Mouse (Mus musculus): ENCODE results near the gene Mt1. TPM values are rescaled to one million over a fixed set of nuclear protein-coding genes. Genes with fewer than 3 reads are reported as not detected.

Mt1 gene
- polyA plus RNA-seq, 1 experiment, result 963 TPM

DNA sequence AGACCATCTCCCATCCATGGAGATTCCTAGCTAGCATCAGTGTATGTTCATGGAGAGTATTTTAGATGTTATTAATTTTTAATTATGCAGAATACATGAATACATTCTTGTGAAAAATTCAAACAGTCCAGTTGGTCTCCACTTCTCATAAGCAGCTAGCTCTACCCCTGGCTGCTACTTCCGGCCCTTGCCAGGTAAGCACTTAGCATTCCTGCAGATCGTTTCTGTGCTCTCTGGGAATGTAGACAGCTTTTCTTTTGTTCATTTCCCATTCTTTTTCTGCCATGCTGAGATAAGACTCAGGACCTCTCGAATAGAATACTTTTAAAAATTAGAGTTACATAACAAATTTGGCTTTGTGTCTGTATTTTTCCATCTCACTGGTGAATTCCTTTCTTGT lies 25.2 kb downstream of the Mt1 start:
- Histone ChIP-seq H3K79me3 (ENCODE audit: low read depth) (no peaks in the 10 kb centered on the region), H3K27me3 (ENCODE audit: control insufficient read depth, insufficient read depth, insufficient read length) (no peaks in the 10 kb centered on the region), H3K4me3 (ENCODE audit: insufficient read depth, poor library complexity, severe bottlenecking) (no peak overlapping the region), H3ac (ENCODE audit: control insufficient read depth, insufficient read length, low read depth) (no peak overlapping the region), H3K79me2 (ENCODE audit: control insufficient read depth, insufficient read depth) (no peaks in the 10 kb centered on the region), H3K36me3 (ENCODE audit: control insufficient read depth, insufficient read depth) (no peaks in the 10 kb centered on the region)
- TF ChIP-seq MAX (IDR thresholded peaks at IDR 0.05), result no peak
- no peak for TF ChIP-seq CEBPB (IDR thresholded peaks at IDR 0.05; ENCODE audit: low read depth)
- TF ChIP-seq USF1 (IDR thresholded peaks at IDR 0.05; ENCODE audit: low read depth), result no peak
- TF ChIP-seq FOSL1 (IDR thresholded peaks at IDR 0.05; ENCODE audit: insufficient read depth, low read length, poor library complexity, severe bottlenecking), result no peak
- no peak for TF ChIP-seq MYOG (IDR thresholded peaks at IDR 0.05; ENCODE audit: control insufficient read depth, extremely low read depth, insufficient read length)
- TF ChIP-seq MYOD1 (IDR thresholded peaks at IDR 0.05; ENCODE audit: control insufficient read depth, insufficient read length, low read depth), result no peak

DNA sequence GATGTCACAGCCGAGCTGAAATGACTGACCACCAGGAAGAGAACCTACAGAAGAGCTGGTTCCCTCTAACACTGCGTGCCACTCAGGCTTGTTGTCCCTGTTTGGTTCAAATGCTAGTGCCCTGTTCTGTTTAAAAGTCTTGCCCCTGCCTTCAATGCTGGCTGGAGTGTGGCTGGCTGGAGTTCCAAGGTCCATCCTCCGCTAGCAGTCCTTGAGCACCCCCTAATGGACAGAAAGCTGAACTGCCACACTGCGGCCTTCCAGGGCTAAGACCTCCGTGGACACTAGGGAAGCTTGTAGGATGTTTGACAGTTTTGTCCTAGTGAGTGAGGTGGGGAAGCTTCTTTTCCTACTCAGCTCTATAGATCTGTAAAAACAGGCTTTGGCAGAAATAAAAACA lies 26.9 kb downstream of the Mt1 start:
- Histone ChIP-seq H3K4me3 (ENCODE audit: insufficient read depth, poor library complexity, severe bottlenecking) (no peak overlapping the region), H3K79me3 (ENCODE audit: low read depth) (no peaks in the 10 kb centered on the region), H3ac (ENCODE audit: control insufficient read depth, insufficient read length, low read depth) (no peak overlapping the region), H3K27me3 (ENCODE audit: control insufficient read depth, insufficient read depth, insufficient read length) (peaks cover 3% of the 10 kb centered on the region), H3K36me3 (ENCODE audit: control insufficient read depth, insufficient read depth) (no peaks in the 10 kb centered on the region), H3K79me2 (ENCODE audit: control insufficient read depth, insufficient read depth) (no peaks in the 10 kb centered on the region)
- TF ChIP-seq MAX (IDR thresholded peaks at IDR 0.05) (no peak), CTCF (IDR thresholded peaks at IDR 0.05; ENCODE audit: control insufficient read depth, insufficient read depth, insufficient read length) (peak; percentile 90)

DNA sequence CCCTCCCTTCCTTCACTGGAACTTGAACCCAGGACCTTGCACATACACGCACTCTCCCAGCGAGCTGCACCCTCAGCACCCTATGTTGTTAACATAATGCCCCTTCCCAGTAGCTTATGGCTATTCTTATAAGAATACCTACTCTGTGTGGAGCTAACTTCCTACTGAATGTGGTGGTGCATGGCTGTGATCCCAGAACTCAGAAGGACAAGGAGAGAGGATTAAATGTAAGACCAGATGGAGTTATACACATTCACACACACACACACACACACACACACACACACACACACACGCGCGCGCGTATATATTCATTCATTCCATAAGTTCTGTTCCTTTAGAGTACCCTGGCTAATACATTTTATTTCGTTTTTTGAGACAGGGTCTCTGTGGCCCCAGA lies 27.4 kb downstream of the Mt1 start:
- peaks cover 3% of the 10 kb centered on the region for H3K27me3 ChIP-seq (ENCODE audit: control insufficient read depth, insufficient read depth, insufficient read length)

DNA sequence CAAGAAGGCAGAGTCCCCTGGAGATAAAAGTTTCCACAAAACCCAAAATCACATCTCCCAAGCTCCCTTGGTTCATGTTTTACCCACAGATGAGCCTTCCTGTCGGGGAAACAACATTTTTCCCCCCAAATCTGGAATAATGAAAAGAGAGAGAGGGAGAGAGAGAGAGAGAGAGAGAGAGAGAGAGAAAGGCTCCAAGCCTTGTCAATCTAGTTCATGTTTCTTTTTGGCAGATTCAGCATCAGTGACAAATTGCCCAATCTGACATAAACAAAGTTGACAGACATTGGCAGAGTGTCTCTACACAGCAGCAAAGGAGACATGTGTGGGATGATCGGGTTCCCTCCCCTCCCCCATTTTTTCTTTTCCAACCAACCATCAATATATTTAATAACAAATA lies 28.6 kb downstream of the Mt1 start:
- Histone ChIP-seq H3ac (ENCODE audit: control insufficient read depth, insufficient read length, low read depth) (no peak overlapping the region), H3K27me3 (ENCODE audit: control insufficient read depth, insufficient read depth, insufficient read length) (peaks cover 3% of the 10 kb centered on the region), H3K4me3 (ENCODE audit: insufficient read depth, poor library complexity, severe bottlenecking) (no peak overlapping the region), H3K36me3 (ENCODE audit: control insufficient read depth, insufficient read depth) (no peaks in the 10 kb centered on the region), H3K79me3 (ENCODE audit: low read depth) (no peaks in the 10 kb centered on the region), H3K79me2 (ENCODE audit: control insufficient read depth, insufficient read depth) (no peaks in the 10 kb centered on the region)
- TF ChIP-seq MAX (IDR thresholded peaks at IDR 0.05), result no peak
- no peak for TF ChIP-seq MYOG (IDR thresholded peaks at IDR 0.05; ENCODE audit: control insufficient read depth, extremely low read depth, insufficient read length)
- TF ChIP-seq CTCF (IDR thresholded peaks at IDR 0.05; ENCODE audit: control insufficient read depth, insufficient read depth, insufficient read length), result no peak
- TF ChIP-seq FOSL1 (IDR thresholded peaks at IDR 0.05; ENCODE audit: insufficient read depth, low read length, poor library complexity, severe bottlenecking), result no peak
- TF ChIP-seq CEBPB (IDR thresholded peaks at IDR 0.05; ENCODE audit: low read depth), result no peak
- TF ChIP-seq MYOD1 (IDR thresholded peaks at IDR 0.05; ENCODE audit: control insufficient read depth, insufficient read length, low read depth), result no peak
- no peak for TF ChIP-seq USF1 (IDR thresholded peaks at IDR 0.05; ENCODE audit: low read depth)

More for the DNA sequence above, 27.4 kb downstream of the Mt1 start:
- no peaks in the 10 kb centered on the region for H3K79me3 ChIP-seq (ENCODE audit: low read depth)
- H3K79me2 ChIP-seq (ENCODE audit: control insufficient read depth, insufficient read depth), result no peaks in the 10 kb centered on the region
- no peak overlapping the region for H3ac ChIP-seq (ENCODE audit: control insufficient read depth, insufficient read length, low read depth)
- TF ChIP-seq MAX (IDR thresholded peaks at IDR 0.05), result no peak
- TF ChIP-seq FOSL1 (IDR thresholded peaks at IDR 0.05; ENCODE audit: insufficient read depth, low read length, poor library complexity, severe bottlenecking), result no peak
- no peak for TF ChIP-seq MYOD1 (IDR thresholded peaks at IDR 0.05; ENCODE audit: control insufficient read depth, insufficient read length, low read depth)
- no peak for TF ChIP-seq CEBPB (IDR thresholded peaks at IDR 0.05; ENCODE audit: low read depth)
- TF ChIP-seq MYOG (IDR thresholded peaks at IDR 0.05; ENCODE audit: control insufficient read depth, extremely low read depth, insufficient read length), result no peak
- TF ChIP-seq CTCF (IDR thresholded peaks at IDR 0.05; ENCODE audit: control insufficient read depth, insufficient read depth, insufficient read length), result no peak
- TF ChIP-seq USF1 (IDR thresholded peaks at IDR 0.05; ENCODE audit: low read depth), result no peak
- H3K4me3 ChIP-seq (ENCODE audit: insufficient read depth, poor library complexity, severe bottlenecking), result no peak overlapping the region
- H3K36me3 ChIP-seq (ENCODE audit: control insufficient read depth, insufficient read depth), result no peaks in the 10 kb centered on the region

DNA sequence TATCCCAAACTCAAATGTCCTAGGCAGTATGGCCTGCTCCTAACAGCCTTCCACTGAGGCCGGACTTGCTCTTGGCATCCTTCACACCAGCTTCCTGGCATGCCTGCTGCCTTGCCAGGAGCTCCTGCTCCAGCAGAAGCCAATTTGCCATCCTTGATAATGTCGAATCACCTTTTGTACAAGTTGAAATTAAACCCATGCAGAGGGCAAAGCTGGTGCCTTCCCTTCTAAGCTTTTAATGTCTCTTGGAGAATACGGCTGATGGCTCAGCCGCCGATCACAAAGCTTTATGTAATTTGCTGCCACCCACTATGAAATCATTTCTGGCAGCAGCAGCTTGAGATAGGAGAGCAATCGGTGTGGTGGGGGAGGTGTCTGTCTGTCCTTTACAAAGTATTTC lies 30.8 kb downstream of the Mt1 start:
- H3K36me3 ChIP-seq (ENCODE audit: control insufficient read depth, insufficient read depth), result no peaks in the 10 kb centered on the region
- H3K79me3 ChIP-seq (ENCODE audit: low read depth), result no peaks in the 10 kb centered on the region
- no peak overlapping the region for H3ac ChIP-seq (ENCODE audit: control insufficient read depth, insufficient read length, low read depth)
- TF ChIP-seq USF1 (IDR thresholded peaks at IDR 0.05; ENCODE audit: low read depth), result no peak
- TF ChIP-seq MYOD1 (IDR thresholded peaks at IDR 0.05; ENCODE audit: control insufficient read depth, insufficient read length, low read depth), result no peak
- H3K79me2 ChIP-seq (ENCODE audit: control insufficient read depth, insufficient read depth), result peaks cover 2% of the 10 kb centered on the region
- peaks cover 3% of the 10 kb centered on the region for H3K27me3 ChIP-seq (ENCODE audit: control insufficient read depth, insufficient read depth, insufficient read length)
- H3K4me3 ChIP-seq (ENCODE audit: insufficient read depth, poor library complexity, severe bottlenecking), result no peak overlapping the region

DNA sequence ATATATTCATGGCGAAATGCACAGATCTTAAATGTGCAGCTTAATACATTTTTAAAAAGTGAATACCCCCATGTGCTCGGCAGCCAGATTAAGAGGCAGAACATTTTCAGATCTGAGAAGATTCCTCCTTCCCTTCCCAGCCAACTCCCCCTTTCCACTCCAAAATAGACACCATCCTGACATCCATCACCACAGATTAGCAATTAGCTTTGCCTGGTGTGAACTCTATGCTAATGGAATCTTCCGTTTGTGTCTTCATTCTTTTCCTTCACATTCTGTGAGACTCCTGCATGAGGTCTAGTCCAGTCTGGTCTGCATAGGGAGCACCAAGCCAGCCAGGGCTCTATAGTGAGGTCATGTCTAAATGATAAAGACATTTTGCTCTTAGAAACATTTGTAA lies 31.3 kb downstream of the Mt1 start:
- Histone ChIP-seq H3K36me3 (ENCODE audit: control insufficient read depth, insufficient read depth) (no peaks in the 10 kb centered on the region), H3ac (ENCODE audit: control insufficient read depth, insufficient read length, low read depth) (no peak overlapping the region), H3K79me2 (ENCODE audit: control insufficient read depth, insufficient read depth) (peaks cover 7% of the 10 kb centered on the region), H3K27me3 (ENCODE audit: control insufficient read depth, insufficient read depth, insufficient read length) (peaks cover 3% of the 10 kb centered on the region), H3K4me3 (ENCODE audit: insufficient read depth, poor library complexity, severe bottlenecking) (no peak overlapping the region), H3K79me3 (ENCODE audit: low read depth) (peaks cover 4% of the 10 kb centered on the region)
- no peak for TF ChIP-seq MYOD1 (IDR thresholded peaks at IDR 0.05; ENCODE audit: control insufficient read depth, insufficient read length, low read depth)
- no peak for TF ChIP-seq MYOG (IDR thresholded peaks at IDR 0.05; ENCODE audit: control insufficient read depth, extremely low read depth, insufficient read length)
- TF ChIP-seq USF1 (IDR thresholded peaks at IDR 0.05; ENCODE audit: low read depth), result no peak
- no peak for TF ChIP-seq CTCF (IDR thresholded peaks at IDR 0.05; ENCODE audit: control insufficient read depth, insufficient read depth, insufficient read length)
- TF ChIP-seq FOSL1 (IDR thresholded peaks at IDR 0.05; ENCODE audit: insufficient read depth, low read length, poor library complexity, severe bottlenecking), result no peak
- no peak for TF ChIP-seq MAX (IDR thresholded peaks at IDR 0.05)
- no peak for TF ChIP-seq CEBPB (IDR thresholded peaks at IDR 0.05; ENCODE audit: low read depth)

Measured in C2C12 (cell line).